Mouse (Mus musculus) spleen, adult 2 months (tissue): ENCODE data around the gene Nkx6-2.

Experiments used
- CTCF ChIP-seq: fragments of 200-500 bp; IDR thresholded peaks from 2 replicates; pipeline ENCODE4 v1.5.1; 2011; ENCODE audit warnings: mild to moderate bottlenecking, inconsistent platforms; ENCODE audit not compliant: insufficient read depth, insufficient read length, insufficient replicate concordance; ENCODE audit errors: extremely low read depth
- POLR2A ChIP-seq: fragments of 200-500 bp; IDR thresholded peaks from 2 replicates; pipeline ENCODE4 v1.6.1; 2011; ENCODE audit warnings: low read depth, low read length, inconsistent platforms

- TF ChIP-seq POLR2A (no peak), CTCF (no peak)
Observed at GRCm38 (mm10) chr7:139565998-139566397, 16.6 kb downstream of the Nkx6-2 start.
